Mouse (Mus musculus) spleen, postnatal 0 days (tissue): ENCODE data around the gene Prr18. TPM values are rescaled to one million over a fixed set of nuclear protein-coding genes. Genes with fewer than 3 reads are reported as not detected.

Source experiments
- polyA plus RNA-seq: library from polyadenylated mRNA; unstranded; fragments of >200 nt; fragmentation: Nextera tagmentation; extraction: Ambion mirVana; gene quantifications from 2 replicates; pipeline ENCODE4 v1.2.1, GENCODE M21; 2015

Gene Prr18
- polyA plus RNA-seq: 0.06 and 0.07 TPM in 2 replicates

GRCm38 (mm10) chr17:8337159-8337558 lies at the start of gene Prr18:
Gene Prr18, plus strand, starts transcription at chr17:8337459.

DNA sequence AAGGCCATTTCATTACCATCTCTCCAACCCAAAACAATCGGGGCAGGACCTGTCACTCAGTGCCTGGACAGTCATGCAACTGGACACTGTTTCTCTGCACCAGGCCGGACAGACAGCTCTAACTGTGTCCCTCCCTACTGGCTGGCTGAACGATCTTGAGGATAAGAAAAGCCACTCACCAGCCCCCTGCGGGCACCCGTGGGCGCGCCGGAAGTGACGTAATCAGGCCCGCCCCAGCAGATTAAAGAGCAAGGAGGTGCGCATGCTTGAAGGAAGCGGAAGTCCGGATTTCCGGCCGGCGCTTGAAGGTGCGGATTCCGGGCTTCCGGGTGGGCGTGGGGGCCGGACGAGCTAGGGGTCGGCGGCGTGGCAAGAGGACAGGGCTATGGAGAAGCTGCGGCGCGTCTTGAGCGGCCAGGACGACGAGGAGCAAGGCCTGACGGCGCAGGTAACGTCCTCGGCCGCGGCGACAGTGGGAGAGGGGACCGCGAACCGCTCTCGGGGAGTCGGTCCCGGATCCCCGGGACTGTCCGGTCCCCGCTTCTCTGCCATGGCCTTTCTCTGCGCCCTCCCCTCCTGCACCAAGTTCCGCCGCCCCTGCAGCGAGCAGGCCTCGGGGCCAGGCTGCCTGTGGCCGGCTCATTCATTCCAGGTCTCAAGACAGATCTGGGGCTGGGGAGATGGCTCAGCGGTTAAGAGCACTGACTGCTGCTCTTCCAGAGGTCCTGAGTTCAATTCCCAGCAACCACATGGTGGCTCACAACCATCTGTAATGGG lies 26.2 kb upstream of the Prr18 start, which contains the start of gene Sft2d1:
TSS of gene Sft2d1 (plus strand) at position 265 of the 777 bp plus-strand sequence.

DNA sequence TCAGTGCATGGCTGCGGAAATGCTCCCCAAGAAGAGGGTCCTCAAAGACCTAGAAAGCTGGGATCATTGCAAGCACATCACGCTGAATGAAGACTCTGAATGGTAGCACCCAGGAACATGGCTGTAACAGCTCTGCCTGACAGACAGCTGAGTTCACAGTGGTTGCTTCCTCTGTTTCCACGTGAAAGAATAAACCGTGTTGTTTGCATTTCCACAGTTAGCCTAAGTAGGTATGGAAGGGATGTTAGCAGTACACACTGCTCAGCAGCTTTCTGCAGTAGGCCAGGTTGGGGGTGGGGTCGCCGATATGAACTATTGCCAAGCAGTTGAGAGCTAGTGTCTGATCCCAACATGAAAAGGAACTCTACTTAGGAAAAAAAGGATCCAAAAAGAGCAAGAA lies 18.4 kb downstream of the Prr18 start, which contains the start of gene T2:
TSS of gene T2 (plus strand) at position 301 of the 400 bp plus-strand sequence.

Other genes starting within 250 kb of the Prr18 start
- gene Gm49673, start 189.7 kb upstream of the Prr18 start, polyA plus RNA-seq: not detected in 2 replicates
- 25.9 and 29.9 TPM in 2 replicates for gene Rnaset2a, start 189.4 kb upstream of the Prr18 start, polyA plus RNA-seq
- gene Fgfr1op, start 172.0 kb upstream of the Prr18 start, polyA plus RNA-seq: 17.1 and 17.2 TPM in 2 replicates
- 0.73 and 1.4 TPM in 2 replicates for gene Ccr6, start 101.4 kb upstream of the Prr18 start, polyA plus RNA-seq
- 145 and 155 TPM in 2 replicates for gene Mpc1, start 54.6 kb upstream of the Prr18 start, polyA plus RNA-seq
- 82.6 and 83.0 TPM in 2 replicates for gene Sft2d1, start 26.4 kb upstream of the Prr18 start, polyA plus RNA-seq
- gene T2, start 18.5 kb downstream of the Prr18 start, polyA plus RNA-seq: 0.13 TPM in 2 replicates
- not detected in 2 replicates for gene T, start 97.0 kb downstream of the Prr18 start, polyA plus RNA-seq
- 1.1 and 1.3 TPM in 2 replicates for gene Pde10a, start 187.9 kb downstream of the Prr18 start, polyA plus RNA-seq
- gene Gm17087, start 229.5 kb downstream of the Prr18 start, polyA plus RNA-seq: not detected in 2 replicates